Mouse (Mus musculus) embryo, embryonic 11 days (tissue): ENCODE results near the gene Isca2.
A peak's percentile ranks its signal among the peaks of the same experiment; 100 is the strongest.

Experiments
- DNase-seq: peaks from one replicate; pipeline ENCODE4 v3.0.0-alpha.2; 2015

The Isca2 gene

GRCm38 (mm10) chr12:84772726-84773441, at the start of gene Isca2, which contains the start of gene Npc2:
Gene Isca2, plus strand, starts transcription at chr12:84773251.
Gene Npc2, minus strand, starts transcription at chr12:84773152.
- DNase-seq: peak; percentile 100

GRCm38 (mm10) chr12:84726391-84726790, 46.7 kb upstream of the Isca2 start:
- no peak for DNase-seq

- DNase-seq: no peak
Observed at GRCm38 (mm10) chr12:84726986-84727385, 46.1 kb upstream of the Isca2 start.

- no peak for DNase-seq
Observed at GRCm38 (mm10) chr12:84727434-84727833, 45.6 kb upstream of the Isca2 start.

- no peak for DNase-seq
Observed at GRCm38 (mm10) chr12:84728421-84728820, 44.6 kb upstream of the Isca2 start.

GRCm38 (mm10) chr12:84733366-84733765, 39.7 kb upstream of the Isca2 start:
- DNase-seq: no peak

- DNase-seq: no peak
Observed at GRCm38 (mm10) chr12:84743496-84743895, 29.6 kb upstream of the Isca2 start.

- no peak for DNase-seq
Observed at GRCm38 (mm10) chr12:84745700-84746099, 27.4 kb upstream of the Isca2 start.

- no peak for DNase-seq
Observed at GRCm38 (mm10) chr12:84748134-84748533, 24.9 kb upstream of the Isca2 start.

- DNase-seq: no peak
Observed at GRCm38 (mm10) chr12:84750661-84751060, 22.4 kb upstream of the Isca2 start.

- DNase-seq: peak; percentile 51
Observed at GRCm38 (mm10) chr12:84752131-84752977, 20.7 kb upstream of the Isca2 start.

GRCm38 (mm10) chr12:84755008-84755695, 17.9 kb upstream of the Isca2 start:
- peak; percentile 65 for DNase-seq

GRCm38 (mm10) chr12:84756016-84756415, 17.0 kb upstream of the Isca2 start:
- no peak for DNase-seq

- DNase-seq: peak; percentile 63
Observed at GRCm38 (mm10) chr12:84759063-84759462, 14.0 kb upstream of the Isca2 start.

GRCm38 (mm10) chr12:84762532-84762931, 10.5 kb upstream of the Isca2 start:
- DNase-seq: no peak

- DNase-seq: no peak
Observed at GRCm38 (mm10) chr12:84763577-84764218, 9.4 kb upstream of the Isca2 start.

- DNase-seq: no peak
Observed at GRCm38 (mm10) chr12:84764756-84765155, 8.3 kb upstream of the Isca2 start.

GRCm38 (mm10) chr12:84765506-84765905, 7.5 kb upstream of the Isca2 start:
- no peak for DNase-seq

- no peak for DNase-seq
Observed at GRCm38 (mm10) chr12:84766113-84766735, 6.8 kb upstream of the Isca2 start.

GRCm38 (mm10) chr12:84767510-84767909, 5.5 kb upstream of the Isca2 start:
- DNase-seq: no peak

GRCm38 (mm10) chr12:84769624-84770023, 3.4 kb upstream of the Isca2 start:
- DNase-seq: no peak

GRCm38 (mm10) chr12:84771981-84772520, 1.0 kb upstream of the Isca2 start:
- peak; percentile 65 for DNase-seq
